Mouse (Mus musculus) megakaryocyte, embryonic 14.5 days (primary cell): ENCODE results near the gene Fam216a.

Source experiments
- FLI1 ChIP-seq: IDR thresholded peaks from 2 replicates; pipeline ENCODE4 v1.6.1; 2012; ENCODE audit warnings: low read length, inconsistent platforms, mixed read lengths
- GATA1 ChIP-seq: IDR thresholded peaks from 3 replicates; pipeline ENCODE4 v1.6.1; 2012; ENCODE audit warnings: mixed read lengths, low read length, inconsistent platforms, borderline replicate concordance

DNA sequence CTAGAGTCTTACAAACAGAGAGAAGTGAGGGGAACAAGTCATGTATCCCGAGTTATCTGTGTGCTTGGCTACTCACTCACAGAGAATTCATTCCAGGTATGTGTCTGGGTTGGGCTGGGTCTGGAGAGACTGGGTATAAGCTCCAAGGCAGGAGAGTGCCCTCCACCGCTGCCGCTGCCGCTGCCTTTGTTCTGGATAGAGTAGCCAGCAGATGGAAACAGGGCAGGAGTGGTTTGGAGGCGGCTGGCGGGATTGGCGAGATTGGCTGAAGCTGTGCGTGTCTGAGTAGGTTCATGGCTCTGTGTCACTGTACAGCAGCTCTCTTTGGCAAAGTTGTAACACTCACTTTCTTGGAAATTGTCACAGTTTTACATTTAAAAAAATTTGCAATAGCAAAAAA, 48.6 kb downstream of the Fam216a start:
- TF ChIP-seq FLI1 (no peak), GATA1 (no peak)
